Mouse (Mus musculus): ENCODE measurements at regions not wholly inside any gene's neighbourhood (a gene's known extent, or its start where the extent isn't known, plus 50 kb on each side); places are given as distances from the start of the nearest gene placed in this dataset.

- H3K27ac ChIP-seq (ENCODE audit: insufficient read depth, low read depth) = no peak overlapping the region
- peaks cover 0 to 4% of the 10 kb centered on the region in 2 experiments; a peak in 1 of 4 replicates for H3K4me1 ChIP-seq (ENCODE audit: control insufficient read depth in 1 of 2, insufficient read depth in 2 of 2)
- no peaks in the 10 kb centered on the region for H3K36me3 ChIP-seq (replicated peaks in 1 of 2; ENCODE audit: control insufficient read depth in 1 of 2, insufficient read depth in 1 of 2, low read length in 1 of 2)
- DNase-seq (ENCODE audit: extremely low read depth) = no peak
- no peaks in the 10 kb centered on the region for H3K27me3 ChIP-seq (replicated peaks)
- H3K9me3 ChIP-seq (replicated peaks; ENCODE audit: low read length) = no peaks in the 10 kb centered on the region
- dilution Hi-C loops (cut with MboI; ENCODE audit: extremely low pct_ligation_motif_present, extremely low pct_unique_long_range_greater_than_20kb, low sequenced_read_pairs) = no loop called here
- in situ Hi-C loops (cut with MboI; ENCODE audit: low pct_ligation_motif_present, low pct_unique_long_range_greater_than_20kb, low sequenced_read_pairs) = no loop called here
- TF ChIP-seq KAT2A (IDR thresholded peaks at IDR 0.05; ENCODE audit: insufficient replicate concordance, low read length) (no peak), E2F4 (IDR thresholded peaks at IDR 0.05; ENCODE audit: insufficient replicate concordance, low read depth, low read length) (no peak), ELF1 (IDR thresholded peaks at IDR 0.05; ENCODE audit: low read depth, low read length) (no peak)
- no peak overlapping the region for H3K4me2 ChIP-seq (ENCODE audit: insufficient read depth, low read depth, poor library complexity, severe bottlenecking)
- H3K9ac ChIP-seq (ENCODE audit: insufficient read depth, low read depth) = no peak overlapping the region
- no peak overlapping the region for H3K4me3 ChIP-seq (replicated peaks in 1 of 3; ENCODE audit: low read depth in 2 of 3, low read length in 2 of 3, poor library complexity in 1 of 3)
- no peaks in the 10 kb centered on the region for H3K79me2 ChIP-seq (replicated peaks; ENCODE audit: control insufficient read depth, extremely low read depth, insufficient read depth, poor library complexity, severe bottlenecking)
These were observed 316.6 kb upstream of the A1bg start for GRCm38 (mm10) chr15:61239414-61239813.

GRCm38 (mm10) chr15:61238996-61239395 is 316.2 kb upstream of the A1bg start:
- Histone ChIP-seq H3K9me3 (replicated peaks; ENCODE audit: low read length) (no peaks in the 10 kb centered on the region), H3K36me3 (replicated peaks in 1 of 2; ENCODE audit: control insufficient read depth in 1 of 2, insufficient read depth in 1 of 2, low read length in 1 of 2) (no peaks in the 10 kb centered on the region), H3K27ac (ENCODE audit: insufficient read depth, low read depth) (no peak overlapping the region), H3K79me2 (replicated peaks; ENCODE audit: control insufficient read depth, extremely low read depth, insufficient read depth, poor library complexity, severe bottlenecking) (no peaks in the 10 kb centered on the region), H3K9ac (ENCODE audit: insufficient read depth, low read depth) (no peak overlapping the region), H3K4me3 (replicated peaks in 1 of 3; ENCODE audit: low read depth in 2 of 3, low read length in 2 of 3, poor library complexity in 1 of 3) (no peak overlapping the region), H3K4me1 (ENCODE audit: control insufficient read depth in 1 of 2, insufficient read depth in 2 of 2) (peaks cover 0 to 4% of the 10 kb centered on the region in 2 experiments; a peak in 1 of 4 replicates), H3K4me2 (ENCODE audit: insufficient read depth, low read depth, poor library complexity, severe bottlenecking) (no peak overlapping the region), H3K27me3 (replicated peaks) (no peaks in the 10 kb centered on the region)
- DNase-seq (ENCODE audit: extremely low read depth) = no peak
- TF ChIP-seq SMC3 (IDR thresholded peaks at IDR 0.05; ENCODE audit: low read depth, low read length) (no peak), USF1 (IDR thresholded peaks at IDR 0.05; ENCODE audit: low read depth, low read length) (no peak), MEF2A (IDR thresholded peaks at IDR 0.05; ENCODE audit: borderline replicate concordance, low read depth, low read length) (no peak), POLR2AphosphoS2 (IDR thresholded peaks at IDR 0.05; ENCODE audit: low read depth, low read length) (no peak), NRF1 (IDR thresholded peaks at IDR 0.05; ENCODE audit: low read depth, low read length) (no peak), KAT2A (IDR thresholded peaks at IDR 0.05; ENCODE audit: insufficient replicate concordance, low read length) (no peak), ETS1 (conservative IDR thresholded peaks at IDR 0.05; ENCODE audit: low read depth, low read length) (no peak)
- in situ Hi-C loops (cut with MboI; ENCODE audit: low pct_ligation_motif_present, low pct_unique_long_range_greater_than_20kb, low sequenced_read_pairs) = no loop called here
- dilution Hi-C loops (cut with MboI; ENCODE audit: extremely low pct_ligation_motif_present, extremely low pct_unique_long_range_greater_than_20kb, low sequenced_read_pairs) = no loop called here

DNA sequence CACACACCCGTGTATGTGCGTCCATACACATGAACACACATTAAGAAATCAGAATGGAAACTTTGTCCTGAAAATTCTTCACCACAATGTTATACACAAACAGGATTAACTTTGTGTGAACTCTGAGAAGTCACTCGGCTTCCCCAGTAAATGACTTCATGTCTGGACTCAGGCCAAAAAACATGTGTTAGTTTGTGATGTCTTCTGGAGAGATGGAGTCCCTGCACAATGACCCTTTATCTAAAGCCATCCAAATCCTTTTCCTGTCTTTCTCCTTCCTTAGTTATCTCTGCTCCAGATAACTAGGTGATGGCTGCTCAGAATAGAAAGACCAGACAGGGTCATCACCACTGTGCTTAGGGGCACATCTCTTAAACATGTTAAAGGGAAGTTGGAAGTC is 306.8 kb upstream of the A1bg start:
- H3K36me3 ChIP-seq (replicated peaks in 1 of 2; ENCODE audit: control insufficient read depth in 1 of 2, insufficient read depth in 1 of 2, low read length in 1 of 2) = no peaks in the 10 kb centered on the region
- in situ Hi-C loops (cut with MboI; ENCODE audit: low pct_ligation_motif_present, low pct_unique_long_range_greater_than_20kb, low sequenced_read_pairs) = no loop called here
- DNase-seq (ENCODE audit: extremely low read depth) = no peak
- no peaks in the 10 kb centered on the region for H3K27me3 ChIP-seq (replicated peaks)
- no peaks in the 10 kb centered on the region for H3K79me2 ChIP-seq (replicated peaks; ENCODE audit: control insufficient read depth, extremely low read depth, insufficient read depth, poor library complexity, severe bottlenecking)
- H3K4me3 ChIP-seq (replicated peaks in 1 of 3; ENCODE audit: low read depth in 2 of 3, low read length in 2 of 3, poor library complexity in 1 of 3) = no peak overlapping the region
- no peak overlapping the region for H3K9ac ChIP-seq (ENCODE audit: insufficient read depth, low read depth)
- H3K4me2 ChIP-seq (ENCODE audit: insufficient read depth, low read depth, poor library complexity, severe bottlenecking) = no peak overlapping the region
- TF ChIP-seq MAX (IDR thresholded peaks at IDR 0.05; ENCODE audit: low read length) = no peak
- no peak for TF ChIP-seq HCFC1 (IDR thresholded peaks at IDR 0.05; ENCODE audit: low read depth, low read length)
- TF ChIP-seq MAZ (IDR thresholded peaks at IDR 0.05; ENCODE audit: low read depth, low read length) = no peak
- TF ChIP-seq EP300 (IDR thresholded peaks at IDR 0.05; ENCODE audit: low read length) = no peak
- no peak for TF ChIP-seq RCOR1 (conservative IDR thresholded peaks at IDR 0.05; ENCODE audit: low read depth, low read length)
- no peak for TF ChIP-seq RAD21 (IDR thresholded peaks at IDR 0.05; ENCODE audit: low read depth, low read length)
- TF ChIP-seq E2F4 (IDR thresholded peaks at IDR 0.05; ENCODE audit: insufficient replicate concordance, low read depth, low read length) = no peak
- TF ChIP-seq SIN3A (IDR thresholded peaks at IDR 0.05; ENCODE audit: low read length) = no peak
- no peak for TF ChIP-seq TCF12 (IDR thresholded peaks at IDR 0.05; ENCODE audit: low read depth, low read length)
- TF ChIP-seq ZC3H11A (IDR thresholded peaks at IDR 0.05; ENCODE audit: low read depth, low read length) = no peak
- TF ChIP-seq CHD1 (IDR thresholded peaks at IDR 0.05; ENCODE audit: low read depth, low read length) = no peak
- TF ChIP-seq SMC3 (IDR thresholded peaks at IDR 0.05; ENCODE audit: low read depth, low read length) = no peak
- TF ChIP-seq JUN (IDR thresholded peaks at IDR 0.05; ENCODE audit: insufficient read depth, low read depth, low read length) = no peak
- no peak for TF ChIP-seq KAT2A (IDR thresholded peaks at IDR 0.05; ENCODE audit: insufficient replicate concordance, low read length)
- no peak for TF ChIP-seq NELFE (IDR thresholded peaks at IDR 0.05; ENCODE audit: low read depth, low read length)
- no peak for TF ChIP-seq POLR2A (IDR thresholded peaks at IDR 0.05; ENCODE audit: low read depth, low read length)
- TF ChIP-seq UBTF (IDR thresholded peaks at IDR 0.05; ENCODE audit: low read depth, low read length) = no peak
- TF ChIP-seq MEF2A (IDR thresholded peaks at IDR 0.05; ENCODE audit: borderline replicate concordance, low read depth, low read length) = no peak
- no peak for TF ChIP-seq CHD2 (IDR thresholded peaks at IDR 0.05; ENCODE audit: low read length)
- no peaks in the 10 kb centered on the region for H3K4me1 ChIP-seq (ENCODE audit: control insufficient read depth in 1 of 2, insufficient read depth in 2 of 2)
- dilution Hi-C loops (cut with MboI; ENCODE audit: extremely low pct_ligation_motif_present, extremely low pct_unique_long_range_greater_than_20kb, low sequenced_read_pairs) = no loop called here
- no peaks in the 10 kb centered on the region for H3K9me3 ChIP-seq (replicated peaks; ENCODE audit: low read length)
- no peak overlapping the region for H3K27ac ChIP-seq (ENCODE audit: insufficient read depth, low read depth)

Data from CH12.LX (cell line).